Mouse (Mus musculus) hindbrain, embryonic 11.5 days (tissue): ENCODE measurements at regions not wholly inside any gene's neighbourhood (a gene's known extent, or its start where the extent isn't known, plus 50 kb on each side); places are given as distances from the start of the nearest gene placed in this dataset.

Experiments used
- ATAC-seq: fragments of 200-750 bp; cut with Nextera tagmentation; 2 replicates; pipeline ENCODE4 v1.8.0; 2017; ENCODE audit warnings: mild to moderate bottlenecking, moderate TSS enrichment, moderate library complexity; ENCODE audit not compliant: low FRiP score
- DNase-seq: peaks from one replicate; pipeline ENCODE4 v3.0.0-alpha.2; 2015; ENCODE audit warnings: low spot score
- H3K27ac ChIP-seq: fragments of 300-500 bp; sonication (generic); 2 replicates; pipeline ENCODE4 v1.5.1; 2014; ENCODE audit warnings: mild to moderate bottlenecking, low read depth, low read length
- H3K27me3 ChIP-seq: fragments of 300-500 bp; sonication (generic); 2 replicates; pipeline ENCODE4 v1.6.1; 2014; ENCODE audit warnings: mild to moderate bottlenecking, low read length, moderate library complexity, mixed read lengths; ENCODE audit not compliant: control insufficient read depth, insufficient read depth
- H3K36me3 ChIP-seq: fragments of 300-500 bp; sonication (generic); 2 replicates; pipeline ENCODE4 v1.6.1; 2014; ENCODE audit warnings: mild to moderate bottlenecking, low read length, moderate library complexity, mixed read lengths; ENCODE audit not compliant: control insufficient read depth, insufficient read depth
- H3K4me1 ChIP-seq: fragments of 300-500 bp; sonication (generic); replicated peaks from 2 replicates; pipeline ENCODE4 v1.6.1; 2014; ENCODE audit warnings: low read length, mixed read lengths; ENCODE audit not compliant: control insufficient read depth, insufficient read depth
- H3K4me2 ChIP-seq: fragments of 300-500 bp; sonication (generic); replicated peaks from 2 replicates; pipeline ENCODE4 v1.6.1; 2014; ENCODE audit warnings: mild to moderate bottlenecking, low read depth, low read length
- H3K4me3 ChIP-seq: fragments of 300-500 bp; sonication (generic); 2 replicates; pipeline ENCODE4 v1.5.1; 2014; ENCODE audit warnings: low read depth, low read length
- H3K9ac ChIP-seq: fragments of 300-500 bp; sonication (generic); 2 replicates; pipeline ENCODE4 v1.6.1; 2014; ENCODE audit warnings: low read depth, low read length
- H3K9me3 ChIP-seq: fragments of 300-500 bp; sonication (generic); 2 replicates; pipeline ENCODE4 v1.6.1; 2016; ENCODE audit warnings: low read length; ENCODE audit not compliant: control insufficient read depth
- WGBS: fragments of 180-500 bp; shearing (Covaris S2); extraction: QIAGEN DNeasy Blood & Tissue Kit; methylation state at CpG from one replicate; pipeline ENCODE4 v1.1.7; 2014; 5-methylcytosine and 5-hydroxymethylcytosine counted together

GRCm38 (mm10) chr8:46419402-46419801 is 51.4 kb upstream of the Acsl1 start:
- H3K27ac ChIP-seq: no peak overlapping the region
- H3K9me3 ChIP-seq: no peaks in the 10 kb centered on the region
- no peak overlapping the region for H3K4me2 ChIP-seq
- H3K36me3 ChIP-seq: no peaks in the 10 kb centered on the region
- WGBS: 86% methylated on average over 5 of the region's 5 CpGs
- H3K4me1 ChIP-seq: no peaks in the 10 kb centered on the region
- no peaks in the 10 kb centered on the region for H3K27me3 ChIP-seq
- DNase-seq: no peak
- ATAC-seq: no peak
- H3K9ac ChIP-seq: no peak overlapping the region
- H3K4me3 ChIP-seq: no peak overlapping the region

GRCm38 (mm10) chr8:46420476-46420875 is 50.4 kb upstream of the Acsl1 start:
- no peak overlapping the region for H3K27ac ChIP-seq
- H3K9me3 ChIP-seq: no peaks in the 10 kb centered on the region
- H3K4me3 ChIP-seq: no peak overlapping the region
- DNase-seq: no peak
- no peaks in the 10 kb centered on the region for H3K4me1 ChIP-seq
- no peak overlapping the region for H3K4me2 ChIP-seq
- H3K36me3 ChIP-seq: no peaks in the 10 kb centered on the region
- no peak for ATAC-seq
- 88% methylated on average over 8 of the region's 8 CpGs for WGBS
- H3K9ac ChIP-seq: no peak overlapping the region
- no peaks in the 10 kb centered on the region for H3K27me3 ChIP-seq
